Mouse (Mus musculus) v-Abl transformed pro-B cells (cell line): ENCODE measurements around the gene Gata5.

ENCODE experiments used
- in situ Hi-C, 2 experiments: fragments of 400-800 bp; cut with MboI; formaldehyde crosslinking; loops; one replicate each; pipeline ENCODE4 v1.15.1; 2025; ENCODE audit not compliant: unreplicated experiment in 2 of 2

Gene Gata5

GRCm38 (mm10) chr2:180334551-180334986, at the start of gene Gata5:
Gata5 (minus strand) TSS chr2:180334699.
- in situ Hi-C loops = no loop called here

GRCm38 (mm10) chr2:180376730-180377129, 42.2 kb upstream of the Gata5 start:
- in situ Hi-C loops = no loop called here

GRCm38 (mm10) chr2:180373256-180373655, 38.8 kb upstream of the Gata5 start:
- in situ Hi-C loops = no loop called here

GRCm38 (mm10) chr2:180368359-180368758, 33.9 kb upstream of the Gata5 start:
- in situ Hi-C loops = no loop called here

GRCm38 (mm10) chr2:180367350-180367749, 32.9 kb upstream of the Gata5 start:
- in situ Hi-C loops = no loop called here

GRCm38 (mm10) chr2:180363434-180363720, 28.9 kb upstream of the Gata5 start:
- in situ Hi-C loops = no loop called here

- in situ Hi-C loops = no loop called here
These were observed 28.3 kb upstream of the Gata5 start for GRCm38 (mm10) chr2:180362585-180363433.

GRCm38 (mm10) chr2:180359062-180359461, 24.6 kb upstream of the Gata5 start:
- in situ Hi-C loops = no loop called here

GRCm38 (mm10) chr2:180353338-180353737, 18.8 kb upstream of the Gata5 start:
- in situ Hi-C loops = loop anchor here (5.0 kb wide), 3 partner anchors 74 to 424 kb away; partner anchors contain the start of gene Bhlhe23 (in 1 of the 2)

GRCm38 (mm10) chr2:180350700-180351099, 16.2 kb upstream of the Gata5 start:
- in situ Hi-C loops = loop anchor here (5.0 kb wide), 3 partner anchors 77 to 427 kb away; partner anchors contain the start of gene Bhlhe23 (in 1 of the 2)

- in situ Hi-C loops = loop anchor here (5.0 to 10.0 kb wide), 6 partner anchors 70 to 1842 kb away; partner anchors contain the start of gene Cables2 (in 1 of the 2)
These were observed 12.5 kb upstream of the Gata5 start for GRCm38 (mm10) chr2:180346820-180347497.

- in situ Hi-C loops = loop anchor here (10.0 kb wide), 3 partner anchors 158 to 1838 kb away; no protein-coding TSS in a partner anchor
These were observed 8.6 kb upstream of the Gata5 start for GRCm38 (mm10) chr2:180343092-180343491.

- in situ Hi-C loops = loop anchor here (10.0 kb wide), 3 partner anchors 157 to 1837 kb away; no protein-coding TSS in a partner anchor
These were observed 7.7 kb upstream of the Gata5 start for GRCm38 (mm10) chr2:180342189-180342588.

GRCm38 (mm10) chr2:180341229-180341628, 6.7 kb upstream of the Gata5 start:
- in situ Hi-C loops = loop anchor here (10.0 kb wide), 3 partner anchors 156 to 1836 kb away; no protein-coding TSS in a partner anchor

- in situ Hi-C loops = loop anchor here (10.0 kb wide), 3 partner anchors 155 to 1835 kb away; no protein-coding TSS in a partner anchor
These were observed 5.4 kb upstream of the Gata5 start for GRCm38 (mm10) chr2:180339886-180340285.

GRCm38 (mm10) chr2:180333778-180334550, 535 bp downstream of the Gata5 start:
- in situ Hi-C loops = no loop called here

GRCm38 (mm10) chr2:180329466-180329865, 5.0 kb downstream of the Gata5 start:
- in situ Hi-C loops = no loop called here

GRCm38 (mm10) chr2:180322674-180323355, 11.7 kb downstream of the Gata5 start:
- in situ Hi-C loops = loop anchor here in 1 of 2 experiments (25.0 kb wide), 1 partner anchor 764 kb away; no protein-coding TSS in a partner anchor

- in situ Hi-C loops = loop anchor here in 1 of 2 experiments (25.0 kb wide), 1 partner anchor 767 kb away; no protein-coding TSS in a partner anchor
These were observed 14.3 kb downstream of the Gata5 start for GRCm38 (mm10) chr2:180320216-180320615.

- in situ Hi-C loops = loop anchor here in 1 of 2 experiments (25.0 kb wide), 1 partner anchor 770 kb away; no protein-coding TSS in a partner anchor
These were observed 16.9 kb downstream of the Gata5 start for GRCm38 (mm10) chr2:180317591-180317990.
